Mouse (Mus musculus) liver, postnatal 0 days (tissue): ENCODE data around the gene Bach2. TPM values are rescaled to one million over a fixed set of nuclear protein-coding genes. Genes with fewer than 3 reads are reported as not detected.

Source experiments
- ATAC-seq: fragments of 200-750 bp; cut with Nextera tagmentation; 2 replicates; pipeline ENCODE4 v1.8.0; 2017; ENCODE audit warnings: mild to moderate bottlenecking, moderate library complexity
- DNase-seq: peaks from one replicate; pipeline ENCODE4 v3.0.0-alpha.2; 2016
- H3K27ac ChIP-seq: fragments of 300-500 bp; sonication (generic); 2 replicates; pipeline ENCODE4 v1.5.1; 2014; ENCODE audit warnings: antibody characterized with exemption, moderate library complexity, mild to moderate bottlenecking, low read depth
- H3K27me3 ChIP-seq: fragments of 300-500 bp; sonication (generic); 2 replicates; pipeline ENCODE4 v1.6.1; 2014; ENCODE audit warnings: low read length, control low read depth, mixed read lengths; ENCODE audit not compliant: insufficient read depth
- H3K36me3 ChIP-seq: fragments of 300-500 bp; sonication (generic); replicated peaks from 2 replicates; pipeline ENCODE4 v1.6.1; 2014; ENCODE audit warnings: mild to moderate bottlenecking, control low read depth, low read length, moderate library complexity, mixed read lengths; ENCODE audit not compliant: insufficient read depth
- H3K4me1 ChIP-seq: fragments of 300-500 bp; sonication (generic); 2 replicates; pipeline ENCODE4 v1.6.1; 2014; ENCODE audit warnings: antibody characterized with exemption, mild to moderate bottlenecking, control low read depth; ENCODE audit not compliant: insufficient read depth
- H3K4me2 ChIP-seq: fragments of 300-500 bp; sonication (generic); 2 replicates; pipeline ENCODE4 v1.6.1; 2014; ENCODE audit warnings: low read depth, mild to moderate bottlenecking, low read length, moderate library complexity, mixed read lengths
- H3K4me3 ChIP-seq: fragments of 300-500 bp; sonication (generic); 2 replicates; pipeline ENCODE4 v1.5.1; 2014; ENCODE audit warnings: low read depth, low read length
- H3K9ac ChIP-seq: fragments of 300-500 bp; sonication (generic); replicated peaks from 2 replicates; pipeline ENCODE4 v1.6.1; 2014; ENCODE audit warnings: mild to moderate bottlenecking, moderate library complexity
- H3K9me3 ChIP-seq: fragments of 300-500 bp; sonication (generic); 2 replicates; pipeline ENCODE4 v1.6.1; 2016; ENCODE audit warnings: mild to moderate bottlenecking, control low read depth, low read length, mixed read lengths
- CTCF ChIP-seq: sonication (generic); IDR thresholded peaks from 2 replicates; pipeline ENCODE4 v1.5.1; 2016; ENCODE audit warnings: antibody characterized with exemption, low read depth
- EP300 ChIP-seq: IDR thresholded peaks from 2 replicates; pipeline ENCODE4 v1.6.1; 2016; ENCODE audit warnings: antibody characterized with exemption, low read depth, mild to moderate bottlenecking
- WGBS: fragments of 180-500 bp; shearing (Covaris S2); extraction: QIAGEN DNeasy Blood & Tissue Kit; methylation state at CpG from one replicate; pipeline ENCODE4 v1.1.7; 2014; ENCODE audit not compliant: insufficient replicate concordance; 5-methylcytosine and 5-hydroxymethylcytosine counted together
- polyA plus RNA-seq: library from polyadenylated mRNA; unstranded; fragments of >200 nt; fragmentation: Nextera tagmentation; extraction: Ambion mirVana; gene quantifications from 2 replicates; pipeline ENCODE4 v1.2.1, GENCODE M21; 2015

Gene Bach2
- polyA plus RNA-seq, result 2.7 and 4.3 TPM in 2 replicates

- no peaks in the 10 kb centered on the region for H3K36me3 ChIP-seq
- peaks cover 13% of the 10 kb centered on the region for H3K4me1 ChIP-seq
- H3K9ac ChIP-seq, result peak within 1 kb of the TSS; percentile 92
- peak within 1 kb of the TSS; percentile 95 for H3K27ac ChIP-seq
- TF ChIP-seq EP300 (no peak), CTCF (peak; percentile 37)
- peaks cover 7% of the 10 kb centered on the region for H3K27me3 ChIP-seq
- H3K4me3 ChIP-seq, result peak within 1 kb of the TSS; percentile 86
- ATAC-seq, result peak; percentile 86
- H3K9me3 ChIP-seq, result no peaks in the 10 kb centered on the region
- 0% methylated on average over 49 of the region's 69 CpGs for WGBS
- peak; percentile 90 for DNase-seq
- H3K4me2 ChIP-seq, result peak within 1 kb of the TSS; percentile 93
Observed at GRCm38 (mm10) chr4:32238366-32238854, at the start of gene Bach2. Gene Bach2 (plus strand): TSS chr4:32238804.

- Histone ChIP-seq H3K9ac (no peak overlapping the region), H3K4me1 (no peaks in the 10 kb centered on the region), H3K4me2 (no peak overlapping the region), H3K9me3 (no peaks in the 10 kb centered on the region), H3K4me3 (no peak overlapping the region), H3K27ac (no peak overlapping the region), H3K27me3 (no peaks in the 10 kb centered on the region), H3K36me3 (no peaks in the 10 kb centered on the region)
- TF ChIP-seq CTCF, result no peak
- no peak for TF ChIP-seq EP300
- ATAC-seq, result no peak
- 80% methylated on average over 4 of the region's 4 CpGs for WGBS
- DNase-seq, result no peak
Observed at GRCm38 (mm10) chr4:32189416-32190036, 49.1 kb upstream of the Bach2 start.

GRCm38 (mm10) chr4:32190506-32190905, 48.1 kb upstream of the Bach2 start:
- H3K9ac ChIP-seq, result no peak overlapping the region
- H3K27me3 ChIP-seq, result no peaks in the 10 kb centered on the region
- no peaks in the 10 kb centered on the region for H3K36me3 ChIP-seq
- ATAC-seq (no peak), DNase-seq (no peak)
- no peak for TF ChIP-seq CTCF
- no peak for TF ChIP-seq EP300
- H3K27ac ChIP-seq, result no peak overlapping the region
- no peak overlapping the region for H3K4me2 ChIP-seq
- H3K4me3 ChIP-seq, result no peak overlapping the region
- peaks cover under 1% of the 10 kb centered on the region; the same call in 1 of the 2 replicates for H3K4me1 ChIP-seq
- WGBS, result 46% methylated on average over 8 of the region's 8 CpGs
- H3K9me3 ChIP-seq, result no peaks in the 10 kb centered on the region

DNA sequence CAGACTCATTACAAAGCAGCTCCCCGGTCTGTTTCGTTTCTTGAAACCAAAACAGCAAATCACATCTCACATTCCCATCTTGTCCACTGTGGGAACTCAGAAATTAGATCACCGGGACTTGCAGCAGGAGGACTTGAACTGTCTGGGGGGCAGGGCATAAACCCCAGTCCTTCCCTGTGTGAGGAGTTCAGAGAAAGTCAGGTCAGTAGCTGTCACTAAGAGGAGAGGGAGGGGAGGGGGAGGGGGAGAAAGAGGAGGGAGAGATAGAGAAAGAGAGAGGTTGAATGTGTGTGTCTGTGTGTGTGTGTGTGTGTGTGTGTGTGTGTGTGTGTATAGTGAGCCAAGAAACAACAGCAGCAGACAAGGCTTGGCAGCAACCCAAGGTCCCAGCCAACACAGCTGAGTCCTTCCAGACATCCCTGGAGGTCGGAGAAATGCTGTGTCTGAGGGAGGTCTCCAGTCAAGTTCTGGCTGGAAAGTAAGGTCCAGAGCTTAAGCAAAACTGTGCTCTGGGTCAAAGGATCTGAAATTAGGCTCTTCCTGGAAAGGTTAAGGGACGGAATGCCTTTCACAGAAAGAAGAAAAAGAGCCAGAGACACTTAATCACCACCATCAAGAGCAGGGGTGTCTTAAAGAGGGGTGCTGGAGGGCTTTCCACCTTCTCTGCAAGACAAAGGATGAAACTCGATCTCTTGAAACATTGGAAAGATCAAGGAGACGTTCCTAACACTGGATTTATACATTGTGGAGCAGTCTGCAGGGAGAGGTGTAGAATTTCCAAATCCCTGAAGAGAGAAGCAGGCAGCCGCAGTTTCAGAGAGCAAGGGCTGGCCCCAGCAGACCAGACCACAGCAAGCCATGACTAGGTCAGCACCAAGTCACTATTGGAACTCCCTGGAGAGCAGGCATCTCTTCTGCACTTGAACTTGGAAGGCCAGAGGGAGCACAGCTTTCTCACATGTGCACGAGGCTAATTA, 42.4 kb upstream of the Bach2 start:
- H3K36me3 ChIP-seq, result no peaks in the 10 kb centered on the region
- H3K9ac ChIP-seq, result no peak overlapping the region
- ATAC-seq (no peak), DNase-seq (peak; percentile 34)
- no peak overlapping the region for H3K27ac ChIP-seq
- WGBS, result 59% methylated on average over 9 of the region's 9 CpGs
- no peak overlapping the region for H3K4me3 ChIP-seq
- peaks cover 9% of the 10 kb centered on the region for H3K4me1 ChIP-seq
- no peaks in the 10 kb centered on the region for H3K27me3 ChIP-seq
- no peak overlapping the region for H3K4me2 ChIP-seq
- no peak for TF ChIP-seq CTCF
- TF ChIP-seq EP300, result no peak
- H3K9me3 ChIP-seq, result no peaks in the 10 kb centered on the region

GRCm38 (mm10) chr4:32198031-32198430, 40.6 kb upstream of the Bach2 start:
- ATAC-seq, result no peak
- Histone ChIP-seq H3K4me3 (no peak overlapping the region), H3K9ac (no peak overlapping the region), H3K4me2 (no peak overlapping the region), H3K27ac (no peak overlapping the region), H3K36me3 (no peaks in the 10 kb centered on the region), H3K9me3 (no peaks in the 10 kb centered on the region), H3K27me3 (no peaks in the 10 kb centered on the region), H3K4me1 (peaks cover 9% of the 10 kb centered on the region)
- no peak for DNase-seq
- 89% methylated on average over 1 of the region's 1 CpGs for WGBS
- no peak for TF ChIP-seq CTCF
- TF ChIP-seq EP300, result no peak

DNA sequence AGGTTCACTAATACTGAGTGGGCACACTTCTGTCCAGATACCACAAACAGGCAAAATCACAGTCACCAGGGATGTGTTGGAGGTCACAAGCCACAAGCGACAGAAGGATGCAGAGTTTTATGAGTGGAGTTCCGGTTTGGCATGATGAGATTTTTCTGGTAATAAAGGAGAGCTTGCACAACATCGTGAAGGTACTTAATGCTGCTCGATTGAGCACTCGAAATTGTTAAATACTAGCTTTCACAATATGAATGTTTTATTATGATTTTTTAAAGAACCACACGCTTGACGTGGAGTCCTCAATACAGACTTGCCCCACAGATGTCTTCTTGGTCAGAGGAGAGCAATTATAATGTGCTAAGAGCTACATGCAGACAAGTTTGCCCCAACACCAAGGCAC, 40.0 kb upstream of the Bach2 start:
- ATAC-seq (no peak), DNase-seq (no peak)
- Histone ChIP-seq H3K27me3 (no peaks in the 10 kb centered on the region), H3K9ac (no peak overlapping the region), H3K4me2 (peak overlapping the region; percentile 48; the same call in 1 of the 2 replicates), H3K27ac (peak overlapping the region; percentile 84), H3K4me3 (no peak overlapping the region), H3K9me3 (no peaks in the 10 kb centered on the region), H3K4me1 (peaks cover 9% of the 10 kb centered on the region), H3K36me3 (no peaks in the 10 kb centered on the region)
- 84% methylated on average over 7 of the region's 7 CpGs for WGBS
- TF ChIP-seq EP300 (no peak), CTCF (no peak)
